Mouse (Mus musculus) G1E (cell line): ENCODE results near the gene Clec2d. TPM values are rescaled to one million over a fixed set of nuclear protein-coding genes. Genes with fewer than 3 reads are reported as not detected.

Experiments
- ATAC-seq: 2 replicates; pipeline ENCODE4 v1.8.0; 2016; ENCODE audit warnings: mild to moderate bottlenecking; ENCODE audit not compliant: insufficient number of reproducible peaks, poor library complexity, low FRiP score, severe bottlenecking; ENCODE audit errors: extremely low read depth
- DNase-seq: peaks from one replicate; pipeline ENCODE4 v3.0.0; 2012; ENCODE audit warnings: low spot score
- H3K27me3 ChIP-seq: 2 replicates; pipeline ENCODE4 v1.6.1; 2012; ENCODE audit warnings: mild to moderate bottlenecking, low read length, inconsistent platforms; ENCODE audit not compliant: insufficient read depth
- H3K36me3 ChIP-seq: replicated peaks from 2 replicates; pipeline ENCODE3; 2012; ENCODE audit warnings: mild to moderate bottlenecking, inconsistent platforms
- H3K4me1 ChIP-seq: 2 replicates; pipeline ENCODE4 v1.6.1; 2012; ENCODE audit warnings: low read depth, low read length, inconsistent platforms, mixed read lengths; ENCODE audit not compliant: insufficient read depth
- H3K4me3 ChIP-seq: 2 replicates; pipeline ENCODE4 v1.5.1; 2012; ENCODE audit warnings: low read depth, mild to moderate bottlenecking, inconsistent platforms, low read length, moderate library complexity, mixed read lengths
- H3K9me3 ChIP-seq: replicated peaks from 2 replicates; pipeline ENCODE4 v1.6.1; 2012; ENCODE audit warnings: inconsistent platforms
- CTCF ChIP-seq: IDR thresholded peaks from 2 replicates; pipeline ENCODE4 v1.5.1; 2012; ENCODE audit warnings: low read depth, low read length, inconsistent platforms, mixed read lengths
- GATA1 ChIP-seq: IDR thresholded peaks from 2 replicates; pipeline ENCODE4 v1.6.1; 2012; ENCODE audit warnings: borderline replicate concordance, low read length, inconsistent platforms, mixed read lengths
- GATA2 ChIP-seq: IDR thresholded peaks from 2 replicates; pipeline ENCODE4 v1.6.1; 2012; ENCODE audit warnings: low read depth, low read length, inconsistent platforms, borderline replicate concordance
- POLR2AphosphoS5 ChIP-seq: IDR thresholded peaks from 2 replicates; pipeline ENCODE4 v1.6.1; 2012; ENCODE audit warnings: low read depth, low read length, inconsistent platforms; ENCODE audit not compliant: insufficient replicate concordance
- TAL1 ChIP-seq: conservative IDR thresholded peaks from 2 replicates; pipeline ENCODE4 v1.6.1; 2012; ENCODE audit warnings: low read depth, low read length, inconsistent platforms, mixed read lengths
- polyA plus RNA-seq: library from polyadenylated mRNA; stranded (reverse); fragments of >175 nt; gene quantifications from 2 replicates; pipeline ENCODE4 v1.2.3, GENCODE M21; 2012
- total RNA-seq, 2 experiments: library from RNA; stranded (forward) in 1 of 2; stranded (reverse) in 1 of 2; fragments of 200-1000 nt in 1 of 2; fragments of >200 nt in 1 of 2; fragmentation: Nextera tagmentation in 1 of 2; gene quantifications; 2 replicates each; pipeline ENCODE4 v1.2.3; 2014 to 2017

Clec2d gene
- total and polyA plus RNA-seq, 3 experiments: not detected

GRCm38 (mm10) chr6:129213497-129213896 is 33.1 kb downstream of the Clec2d start:
- ATAC-seq (no peak), DNase-seq (no peak)
- Histone ChIP-seq H3K9me3 (peaks cover 15% of the 10 kb centered on the region), H3K36me3 (no peaks in the 10 kb centered on the region), H3K27me3 (no peaks in the 10 kb centered on the region), H3K4me1 (no peaks in the 10 kb centered on the region), H3K4me3 (no peak overlapping the region)
- TF ChIP-seq CTCF (no peak), POLR2AphosphoS5 (no peak), GATA2 (no peak), GATA1 (no peak), TAL1 (no peak)

- DNase-seq (no peak), ATAC-seq (no peak)
- Histone ChIP-seq H3K27me3 (no peaks in the 10 kb centered on the region), H3K36me3 (no peaks in the 10 kb centered on the region), H3K4me3 (no peak overlapping the region), H3K9me3 (peaks cover 15% of the 10 kb centered on the region), H3K4me1 (no peaks in the 10 kb centered on the region)
- TF ChIP-seq TAL1 (no peak), CTCF (no peak), GATA2 (no peak), POLR2AphosphoS5 (no peak)
These were observed 33.8 kb downstream of the Clec2d start for GRCm38 (mm10) chr6:129214263-129214662.

- TF ChIP-seq POLR2AphosphoS5: no peak
- no peak for TF ChIP-seq TAL1
- no peak for TF ChIP-seq GATA1
- no peak for TF ChIP-seq CTCF
- TF ChIP-seq GATA2: no peak
These were observed 34.6 kb downstream of the Clec2d start for GRCm38 (mm10) chr6:129215053-129215452.

GRCm38 (mm10) chr6:129215886-129216637 is 35.6 kb downstream of the Clec2d start:
- no peak for TF ChIP-seq POLR2AphosphoS5
- no peak for TF ChIP-seq GATA2
- no peak for TF ChIP-seq GATA1
- no peak for TF ChIP-seq TAL1
- no peak for TF ChIP-seq CTCF
- DNase-seq (no peak), ATAC-seq (0 out of 2 replicates have a peak, but pooled peaks have one; percentile 15)
- Histone ChIP-seq H3K27me3 (no peaks in the 10 kb centered on the region), H3K4me3 (no peak overlapping the region), H3K4me1 (no peaks in the 10 kb centered on the region), H3K36me3 (no peaks in the 10 kb centered on the region), H3K9me3 (peaks cover 15% of the 10 kb centered on the region)

More at GRCm38 (mm10) chr6:129215053-129215452, 34.6 kb downstream of the Clec2d start:
- ATAC-seq: no peak
- Histone ChIP-seq H3K27me3 (no peaks in the 10 kb centered on the region), H3K4me1 (no peaks in the 10 kb centered on the region), H3K4me3 (no peak overlapping the region), H3K36me3 (no peaks in the 10 kb centered on the region), H3K9me3 (peaks cover 15% of the 10 kb centered on the region)
- no peak for DNase-seq

GRCm38 (mm10) chr6:129216721-129217230 is 36.4 kb downstream of the Clec2d start:
- no peak for ATAC-seq
- Histone ChIP-seq H3K4me3 (no peak overlapping the region), H3K36me3 (no peaks in the 10 kb centered on the region), H3K9me3 (peaks cover 15% of the 10 kb centered on the region), H3K27me3 (no peaks in the 10 kb centered on the region), H3K4me1 (no peaks in the 10 kb centered on the region)
- TF ChIP-seq POLR2AphosphoS5 (no peak), GATA2 (no peak), TAL1 (no peak), GATA1 (no peak), CTCF (no peak)
- DNase-seq: no peak

GRCm38 (mm10) chr6:129218191-129218696 is 37.8 kb downstream of the Clec2d start:
- ATAC-seq (no peak), DNase-seq (no peak)
- H3K9me3 ChIP-seq: peaks cover 19% of the 10 kb centered on the region
- H3K4me1 ChIP-seq: no peaks in the 10 kb centered on the region
- no peak overlapping the region for H3K4me3 ChIP-seq
- no peaks in the 10 kb centered on the region for H3K36me3 ChIP-seq
- TF ChIP-seq GATA1 (no peak), TAL1 (no peak), POLR2AphosphoS5 (no peak), GATA2 (no peak), CTCF (no peak)
- H3K27me3 ChIP-seq: no peaks in the 10 kb centered on the region
